Mouse (Mus musculus): ENCODE results near the gene Edrf1. TPM values are rescaled to one million over a fixed set of nuclear protein-coding genes. Genes with fewer than 3 reads are reported as not detected.

The Edrf1 gene
- polyA plus RNA-seq, 1 experiment from 2014 or later = 26.9 TPM

DNA sequence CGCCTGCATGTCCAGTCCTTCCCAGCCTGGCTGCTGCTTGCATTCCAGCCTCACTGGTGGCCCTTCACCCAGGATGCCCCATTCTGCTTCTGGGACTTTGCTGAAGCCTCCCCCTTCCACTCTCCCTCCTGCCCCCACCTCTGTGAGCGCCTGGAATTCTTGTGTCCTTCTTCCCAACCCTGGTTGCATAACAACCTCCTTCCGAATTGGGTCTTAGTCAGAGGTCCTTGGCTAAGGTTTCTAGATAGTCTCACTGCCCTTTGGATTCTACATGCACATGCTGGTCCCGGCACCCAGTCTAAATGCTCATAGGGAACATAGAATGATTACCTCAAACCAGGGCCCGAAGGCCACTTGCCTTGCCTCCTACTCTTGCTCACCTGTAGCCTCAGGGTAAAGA, 14.1 kb upstream of the Edrf1 start:
- no peak overlapping the region for H3K27ac ChIP-seq
- WGBS = 89% methylated on average over 5 of the region's 5 CpGs
- H3K9me3 ChIP-seq = no peaks in the 10 kb centered on the region
- H3K36me3 ChIP-seq (replicated peaks) = no peaks in the 10 kb centered on the region
- no peak overlapping the region for H3K4me3 ChIP-seq
- H3K4me1 ChIP-seq = no peaks in the 10 kb centered on the region
- no peaks in the 10 kb centered on the region for H3K27me3 ChIP-seq (ENCODE audit: poor library complexity, severe bottlenecking)
- no peak for DNase-seq (ENCODE audit: extremely low spot score, low spot score)

DNA sequence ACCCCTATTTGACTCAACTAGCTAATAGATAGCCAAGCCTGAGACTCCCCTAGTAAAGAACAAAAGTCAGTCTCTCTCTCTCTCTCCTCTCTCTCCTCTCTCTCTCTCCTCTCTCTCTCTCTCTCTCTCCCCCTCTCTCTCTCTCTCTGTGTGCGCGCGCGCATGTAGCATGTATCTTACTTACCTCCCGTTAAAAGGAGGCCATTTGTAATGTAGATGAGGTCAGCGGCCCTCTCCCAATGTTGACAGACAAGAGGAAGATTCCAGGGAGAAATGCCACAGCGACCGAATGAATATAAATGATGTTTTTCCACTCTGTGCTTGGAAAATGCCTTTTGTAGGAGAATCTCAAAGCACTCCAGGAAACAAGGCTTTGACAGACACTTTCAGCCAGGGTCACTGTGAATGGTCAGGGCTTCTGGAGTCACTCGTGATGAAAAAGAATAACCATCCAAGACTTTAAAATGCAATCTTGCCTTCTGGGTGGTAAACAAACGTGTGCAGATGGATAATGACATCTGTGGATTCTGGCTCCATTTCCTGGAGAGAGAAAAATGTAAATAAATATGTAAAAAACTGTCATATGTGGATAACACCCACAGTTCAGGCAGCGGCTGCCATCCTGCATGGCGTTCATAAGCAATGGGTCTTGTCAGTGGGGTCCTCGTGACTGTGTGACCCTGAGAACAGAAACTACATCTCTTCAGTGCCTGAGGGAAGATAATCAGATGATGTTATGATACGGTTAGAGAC, 10.0 kb upstream of the Edrf1 start:
- no peaks in the 10 kb centered on the region for H3K27me3 ChIP-seq (ENCODE audit: poor library complexity, severe bottlenecking)
- no peak overlapping the region for H3K4me3 ChIP-seq
- no peak overlapping the region for H3K27ac ChIP-seq
- no peak for DNase-seq (ENCODE audit: extremely low spot score, low spot score)
- no peaks in the 10 kb centered on the region for H3K36me3 ChIP-seq (replicated peaks)
- H3K4me1 ChIP-seq = no peaks in the 10 kb centered on the region
- no peaks in the 10 kb centered on the region for H3K9me3 ChIP-seq
- 75% methylated on average over 14 of the region's 14 CpGs for whole genome bisulfite sequencing

DNA sequence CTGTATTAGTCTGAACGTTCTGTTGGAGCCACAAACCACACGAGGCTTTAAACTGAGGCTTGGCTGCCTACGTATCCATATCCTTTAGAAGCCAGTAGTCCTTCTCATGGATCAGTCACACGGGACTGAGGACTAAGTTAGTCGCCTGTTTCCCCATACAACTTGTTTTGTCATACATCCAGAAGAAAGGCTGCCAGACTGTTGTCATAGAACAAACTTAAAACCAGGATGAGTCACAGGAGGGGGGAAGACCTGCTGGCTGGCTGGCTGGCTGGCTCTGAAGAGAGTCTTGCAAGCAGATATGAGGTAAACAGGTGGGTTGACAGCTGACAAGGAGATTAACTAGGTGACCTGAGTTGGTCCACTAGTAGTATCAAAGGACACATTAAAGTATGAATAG, 6.5 kb upstream of the Edrf1 start:
- no peaks in the 10 kb centered on the region for H3K27me3 ChIP-seq (ENCODE audit: poor library complexity, severe bottlenecking)
- 86% methylated on average over 5 of the region's 5 CpGs for WGBS
- no peak for DNase-seq (ENCODE audit: extremely low spot score, low spot score)
- no peak overlapping the region for H3K27ac ChIP-seq
- no peak overlapping the region for H3K4me3 ChIP-seq
- H3K4me1 ChIP-seq = no peaks in the 10 kb centered on the region
- H3K36me3 ChIP-seq (replicated peaks) = no peaks in the 10 kb centered on the region
- no peaks in the 10 kb centered on the region for H3K9me3 ChIP-seq

DNA sequence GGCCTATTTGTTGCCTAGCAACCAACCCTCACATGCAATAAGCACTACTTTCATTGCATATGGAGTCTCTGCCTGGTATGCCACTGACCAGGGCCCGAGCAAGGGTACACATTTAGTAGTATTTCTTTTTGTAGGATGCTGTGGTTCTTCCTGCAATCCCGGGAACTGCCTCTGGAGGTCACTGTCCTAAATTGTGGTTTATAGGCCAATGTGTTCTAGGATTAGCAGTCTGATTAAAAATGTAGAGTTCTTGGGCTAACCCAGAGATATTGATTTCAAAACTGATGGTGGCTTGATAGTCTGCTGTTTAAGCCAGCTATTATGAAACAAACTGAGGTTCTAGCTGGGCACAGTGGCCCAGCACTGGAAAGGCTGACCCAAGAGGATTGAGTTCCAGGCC, 4.9 kb upstream of the Edrf1 start:
- H3K4me3 ChIP-seq = no peak overlapping the region
- H3K36me3 ChIP-seq (replicated peaks) = no peaks in the 10 kb centered on the region
- WGBS = 31% methylated on average over 2 of the region's 2 CpGs
- peak; percentile 51 for DNase-seq (ENCODE audit: extremely low spot score, low spot score)
- H3K27me3 ChIP-seq (ENCODE audit: poor library complexity, severe bottlenecking) = no peaks in the 10 kb centered on the region
- no peaks in the 10 kb centered on the region for H3K9me3 ChIP-seq
- no peaks in the 10 kb centered on the region for H3K4me1 ChIP-seq
- H3K27ac ChIP-seq = no peak overlapping the region

DNA sequence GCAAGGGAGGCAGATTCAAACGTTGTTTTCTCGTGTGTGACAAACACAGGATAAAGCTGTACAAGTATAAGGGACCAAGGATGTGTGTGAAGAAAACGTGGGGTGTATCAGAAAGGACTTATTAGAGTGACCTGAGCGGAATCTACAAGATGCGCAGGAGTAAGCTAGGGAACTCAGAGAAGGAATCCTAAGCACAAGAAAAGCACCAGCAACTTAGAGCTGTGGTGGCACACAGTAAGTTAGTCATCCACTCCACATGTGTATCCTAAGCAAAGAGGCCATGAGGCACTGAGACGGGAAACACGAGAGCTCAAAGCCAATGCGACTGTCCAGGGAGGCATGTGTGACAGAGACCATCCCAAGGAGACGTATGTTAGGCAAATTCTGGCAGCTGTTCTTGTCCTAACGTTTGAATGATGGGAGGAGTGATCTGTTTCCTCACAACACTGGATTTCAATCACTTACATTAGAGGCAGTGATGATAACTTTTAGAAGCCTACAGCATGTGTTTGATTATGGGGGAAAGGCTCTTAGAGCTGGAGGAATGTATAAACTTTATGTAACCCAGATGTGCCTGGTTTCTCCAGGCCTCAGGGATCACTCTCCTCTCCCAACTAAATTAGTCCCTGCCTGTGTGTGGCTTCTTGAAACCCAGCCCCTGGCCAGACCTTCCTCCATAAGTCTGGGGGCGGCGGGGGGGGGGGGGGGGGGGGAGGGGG, 2.3 kb upstream of the Edrf1 start:
- 62% methylated on average over 10 of the region's 12 CpGs for WGBS
- peak; percentile 26 for DNase-seq (ENCODE audit: extremely low spot score, low spot score)
- Histone ChIP-seq H3K4me3 (no peak overlapping the region), H3K27me3 (ENCODE audit: poor library complexity, severe bottlenecking) (no peaks in the 10 kb centered on the region), H3K36me3 (replicated peaks) (peaks cover 12% of the 10 kb centered on the region), H3K9me3 (no peaks in the 10 kb centered on the region), H3K4me1 (peaks cover 13% of the 10 kb centered on the region), H3K27ac (peak overlapping the region; percentile 62)

DNA sequence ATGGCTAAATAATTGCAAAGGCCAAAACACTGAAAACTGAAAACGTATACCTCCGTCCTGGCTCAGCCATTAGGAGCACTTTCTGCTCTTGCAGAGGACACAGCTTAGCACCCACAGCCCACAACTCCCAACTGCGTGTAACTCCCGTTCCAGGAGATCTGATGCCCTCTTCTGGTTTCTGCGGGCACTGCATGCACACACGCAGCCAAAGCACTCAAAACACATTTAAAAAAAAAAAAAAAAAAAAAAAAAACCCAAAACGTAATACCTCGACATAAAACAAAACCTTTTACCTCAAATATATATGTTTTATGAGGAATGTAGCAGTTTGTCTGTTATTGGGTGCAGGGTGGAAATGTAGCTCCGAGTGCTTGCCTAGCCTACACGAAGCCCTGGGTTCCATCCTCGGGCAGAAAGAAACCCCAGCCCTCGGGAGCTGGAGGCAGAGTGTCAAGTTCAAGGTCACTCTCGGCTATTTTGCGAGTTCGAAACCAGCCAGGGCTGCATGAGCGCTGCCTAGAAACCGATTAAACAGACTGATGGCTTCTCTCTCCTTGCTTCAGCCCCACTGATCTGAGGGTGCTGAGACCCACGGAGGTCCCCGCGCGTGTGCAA, 498 bp upstream of the Edrf1 start:
- H3K27me3 ChIP-seq (ENCODE audit: poor library complexity, severe bottlenecking) = no peaks in the 10 kb centered on the region
- peaks cover 29% of the 10 kb centered on the region for H3K36me3 ChIP-seq (replicated peaks)
- no peaks in the 10 kb centered on the region for H3K9me3 ChIP-seq
- H3K4me3 ChIP-seq = peak overlapping the region; percentile 95
- H3K27ac ChIP-seq = peak overlapping the region; percentile 92
- peaks cover 13% of the 10 kb centered on the region for H3K4me1 ChIP-seq
- WGBS = 2% methylated on average over 21 of the region's 21 CpGs
- peak; percentile 86 for DNase-seq (ENCODE audit: extremely low spot score, low spot score)

DNA sequence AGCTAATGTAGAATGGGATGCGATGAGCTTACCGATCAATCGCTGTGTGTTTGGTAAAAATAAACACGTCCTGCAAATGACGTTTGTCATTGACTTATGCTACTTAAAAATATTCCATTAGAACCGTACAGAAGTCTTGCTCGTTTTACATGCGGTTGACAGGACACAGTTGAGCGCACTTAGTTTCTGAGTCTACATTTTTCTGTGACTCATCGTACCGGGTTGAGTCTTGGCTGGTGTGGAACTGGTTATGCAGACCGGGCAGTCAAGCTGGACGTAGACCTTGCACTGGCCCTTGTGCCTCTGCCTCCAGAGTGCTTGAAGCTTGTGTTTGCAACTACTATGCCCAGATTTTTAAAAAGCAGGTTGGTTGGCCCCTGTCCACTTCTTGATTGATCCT, 963 bp downstream of the Edrf1 start:
- peaks cover 43% of the 10 kb centered on the region for H3K36me3 ChIP-seq (replicated peaks)
- WGBS = 23% methylated on average over 13 of the region's 13 CpGs
- H3K27ac ChIP-seq = peak overlapping the region; percentile 92; the same call in 1 of the 2 replicates
- H3K27me3 ChIP-seq (ENCODE audit: poor library complexity, severe bottlenecking) = no peaks in the 10 kb centered on the region
- H3K9me3 ChIP-seq = no peaks in the 10 kb centered on the region
- H3K4me3 ChIP-seq = peak overlapping the region; percentile 95
- H3K4me1 ChIP-seq = peaks cover 13% of the 10 kb centered on the region
- DNase-seq (ENCODE audit: extremely low spot score, low spot score) = no peak

DNA sequence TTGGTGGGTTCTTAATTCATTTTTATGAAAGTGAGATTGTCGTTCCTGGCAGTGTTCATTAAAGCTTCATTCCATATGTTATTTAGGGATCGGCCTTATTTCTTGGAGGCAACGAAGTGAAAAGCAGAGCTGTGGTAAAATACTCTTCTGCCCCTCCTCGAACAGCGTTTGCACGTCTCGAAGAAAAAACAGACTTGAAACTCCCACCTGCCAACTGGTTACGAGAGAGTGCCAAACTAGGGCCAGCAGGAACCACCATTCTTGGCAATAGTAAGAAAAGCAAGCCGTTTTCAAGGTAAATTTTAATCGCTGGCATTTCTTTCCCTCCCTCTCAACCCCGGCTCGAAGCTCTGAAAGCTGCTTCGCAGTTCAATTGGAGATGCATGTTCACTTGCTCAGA, 1.5 kb downstream of the Edrf1 start:
- H3K4me3 ChIP-seq = peak overlapping the region; percentile 95; the same call in 1 of the 2 replicates
- H3K36me3 ChIP-seq (replicated peaks) = peaks cover 48% of the 10 kb centered on the region
- H3K27me3 ChIP-seq (ENCODE audit: poor library complexity, severe bottlenecking) = no peaks in the 10 kb centered on the region
- H3K4me1 ChIP-seq = peaks cover 13% of the 10 kb centered on the region
- H3K9me3 ChIP-seq = no peaks in the 10 kb centered on the region
- DNase-seq (ENCODE audit: extremely low spot score, low spot score) = no peak
- 92% methylated on average over 13 of the region's 13 CpGs for WGBS
- no peak overlapping the region for H3K27ac ChIP-seq

DNA sequence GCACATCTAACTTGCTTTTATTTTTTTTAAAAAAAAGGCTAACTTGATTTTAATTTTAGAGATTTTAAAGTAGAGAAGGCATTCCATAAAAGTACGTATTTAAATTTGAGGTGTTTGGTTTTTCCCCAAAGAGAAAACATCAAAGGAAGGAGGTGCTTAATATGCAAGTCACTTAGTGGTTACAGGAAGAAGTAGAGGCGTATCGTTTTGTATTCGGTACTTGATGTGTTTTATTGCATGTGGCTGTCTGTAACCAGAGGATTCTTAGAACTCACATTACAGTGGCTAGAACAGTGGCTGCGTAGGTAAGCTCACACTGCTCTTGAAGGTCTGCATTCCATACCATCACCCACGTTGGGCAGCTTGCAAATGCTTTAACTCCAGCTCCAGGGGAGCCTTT, 8.4 kb downstream of the Edrf1 start:
- no peak for DNase-seq (ENCODE audit: extremely low spot score, low spot score)
- peaks cover 100% of the 10 kb centered on the region for H3K36me3 ChIP-seq (replicated peaks)
- no peaks in the 10 kb centered on the region for H3K27me3 ChIP-seq (ENCODE audit: poor library complexity, severe bottlenecking)
- 92% methylated on average over 6 of the region's 6 CpGs for WGBS
- H3K27ac ChIP-seq = no peak overlapping the region
- no peaks in the 10 kb centered on the region for H3K9me3 ChIP-seq
- no peaks in the 10 kb centered on the region for H3K4me1 ChIP-seq
- H3K4me3 ChIP-seq = no peak overlapping the region

DNA sequence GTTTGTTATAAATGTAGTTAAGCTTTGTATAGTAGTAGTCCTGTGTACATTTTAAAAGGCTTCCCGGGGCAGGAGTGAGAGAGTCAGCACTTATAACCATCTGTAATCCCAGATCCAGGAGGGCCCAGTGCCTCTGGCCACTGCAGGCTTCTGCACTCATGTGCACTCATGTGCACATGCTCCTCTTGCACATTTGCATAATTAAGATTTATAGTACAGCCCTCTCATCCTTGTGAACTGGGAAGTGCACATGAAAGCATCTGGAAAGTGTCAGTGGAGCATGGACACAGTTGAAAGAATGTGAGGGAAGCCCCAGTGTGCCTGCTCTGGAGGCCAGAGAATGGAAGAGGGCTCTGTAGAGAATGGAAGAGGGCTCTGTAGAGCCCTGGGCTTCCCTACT, 25.1 kb downstream of the Edrf1 start:
- Histone ChIP-seq H3K4me3 (no peak overlapping the region), H3K4me1 (no peaks in the 10 kb centered on the region), H3K27ac (no peak overlapping the region), H3K27me3 (ENCODE audit: poor library complexity, severe bottlenecking) (no peaks in the 10 kb centered on the region), H3K36me3 (replicated peaks) (peaks cover 100% of the 10 kb centered on the region), H3K9me3 (no peaks in the 10 kb centered on the region)
- DNase-seq (ENCODE audit: extremely low spot score, low spot score) = no peak
- 100% methylated on average over 1 of the region's 1 CpGs for WGBS

DNA sequence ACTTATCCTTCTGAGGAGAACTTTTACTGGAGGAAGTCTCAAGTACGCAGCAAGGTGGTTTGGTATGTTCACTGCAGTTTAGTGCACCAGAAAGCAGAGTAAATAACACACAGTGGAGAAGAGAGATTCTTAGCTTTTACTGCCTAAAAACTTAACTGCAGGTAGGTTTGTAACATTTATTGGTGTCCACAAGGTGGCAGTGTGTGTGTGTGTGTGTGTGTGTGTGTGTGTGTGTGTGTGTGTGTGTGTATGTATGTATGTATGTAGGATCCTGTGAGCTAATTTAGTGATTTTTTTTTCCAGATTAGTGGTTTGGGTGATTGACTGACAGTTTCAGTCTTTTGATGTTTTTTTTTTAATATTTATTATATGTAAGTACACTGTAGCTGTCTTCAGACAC, 31.7 kb downstream of the Edrf1 start:
- Histone ChIP-seq H3K4me1 (peaks cover 6% of the 10 kb centered on the region), H3K27me3 (ENCODE audit: poor library complexity, severe bottlenecking) (no peaks in the 10 kb centered on the region), H3K9me3 (no peaks in the 10 kb centered on the region), H3K27ac (no peak overlapping the region), H3K36me3 (replicated peaks) (peaks cover 99% of the 10 kb centered on the region), H3K4me3 (no peak overlapping the region)
- WGBS = 93% methylated on average over 1 of the region's 1 CpGs
- no peak for DNase-seq (ENCODE audit: extremely low spot score, low spot score)

DNA sequence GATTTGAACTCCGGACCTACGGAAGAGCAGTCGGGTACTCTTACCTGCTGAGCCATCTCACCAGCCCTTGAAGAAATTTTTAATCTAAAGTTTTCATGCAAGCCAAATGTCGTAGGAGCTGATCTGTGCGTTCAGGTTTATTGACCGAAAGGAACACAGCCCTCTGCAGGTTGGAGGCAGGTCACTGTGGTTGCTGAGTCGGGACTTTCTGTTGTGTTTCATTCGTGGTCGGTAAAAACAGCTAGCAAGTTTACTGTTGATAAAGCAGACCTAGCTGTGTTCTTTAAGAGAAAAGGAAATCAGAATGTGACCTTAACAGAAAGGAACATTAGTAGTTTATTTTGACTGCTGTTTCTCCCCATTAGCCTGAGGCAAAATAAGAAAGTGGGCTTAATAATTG, 32.6 kb downstream of the Edrf1 start:
- DNase-seq (ENCODE audit: extremely low spot score, low spot score) = no peak
- Histone ChIP-seq H3K27me3 (ENCODE audit: poor library complexity, severe bottlenecking) (no peaks in the 10 kb centered on the region), H3K27ac (no peak overlapping the region), H3K9me3 (no peaks in the 10 kb centered on the region), H3K36me3 (replicated peaks) (peaks cover 98% of the 10 kb centered on the region), H3K4me3 (no peak overlapping the region), H3K4me1 (peaks cover 6% of the 10 kb centered on the region)
- 94% methylated on average over 9 of the region's 9 CpGs for WGBS

DNA sequence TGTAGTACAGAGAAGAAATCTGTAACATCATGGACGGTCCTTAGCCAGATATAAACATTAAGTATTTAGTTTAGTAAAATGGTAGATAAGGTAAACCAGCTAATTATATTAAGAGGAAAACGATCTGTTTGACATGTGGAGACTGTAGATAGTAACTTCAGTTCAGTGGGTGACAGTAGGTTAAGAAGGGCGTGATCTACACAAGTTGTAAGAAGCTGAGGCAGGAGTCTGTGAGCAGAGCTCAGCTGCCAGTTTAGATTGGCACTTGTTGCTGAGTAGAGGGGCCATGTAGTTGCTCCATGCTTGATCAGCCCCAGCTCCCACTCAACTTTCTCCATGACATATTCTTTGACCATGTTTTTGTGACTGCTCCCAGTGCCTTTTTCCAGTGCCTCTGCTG, 33.5 kb downstream of the Edrf1 start:
- peaks cover 95% of the 10 kb centered on the region for H3K36me3 ChIP-seq (replicated peaks)
- WGBS = 92% methylated on average over 3 of the region's 3 CpGs
- no peaks in the 10 kb centered on the region for H3K9me3 ChIP-seq
- no peaks in the 10 kb centered on the region for H3K27me3 ChIP-seq (ENCODE audit: poor library complexity, severe bottlenecking)
- no peak for DNase-seq (ENCODE audit: extremely low spot score, low spot score)
- no peak overlapping the region for H3K27ac ChIP-seq
- no peak overlapping the region for H3K4me3 ChIP-seq
- peaks cover 6% of the 10 kb centered on the region for H3K4me1 ChIP-seq

All from forebrain, embryonic 10.5 days (tissue).